Mouse (Mus musculus): ENCODE measurements at regions not wholly inside any gene's neighbourhood (a gene's known extent, or its start where the extent isn't known, plus 50 kb on each side); places are given as distances from the start of the nearest gene placed in this dataset.

DNA sequence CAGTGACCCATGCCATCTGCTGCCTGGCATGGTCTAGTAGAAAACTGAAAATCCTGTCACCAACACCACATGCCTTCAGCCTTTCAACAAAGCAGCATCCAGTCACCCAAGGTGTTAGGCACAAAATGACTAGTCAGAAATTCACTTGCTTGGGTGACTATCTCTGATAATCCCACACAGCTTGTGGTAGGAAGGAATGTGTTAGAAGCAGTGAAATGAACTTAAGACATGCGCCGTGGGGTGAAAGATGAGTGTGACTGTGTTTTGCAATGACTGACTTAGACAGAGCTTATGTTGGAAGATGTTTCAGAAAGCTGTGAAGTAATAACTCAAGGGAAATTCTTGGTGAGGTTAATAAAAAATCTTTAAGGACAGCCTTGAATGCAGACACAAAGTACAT is 51.6 kb upstream of the BC052040 start:
- Histone ChIP-seq H3K9me3 (replicated peaks) (no peaks in the 10 kb centered on the region; the same call in 1 of the 2 replicates), H3K27me3 (replicated peaks) (no peaks in the 10 kb centered on the region), H3K36me3 (no peaks in the 10 kb centered on the region), H3K27ac (ENCODE audit: poor library complexity, severe bottlenecking) (no peak overlapping the region), H3K4me1 (replicated peaks) (no peaks in the 10 kb centered on the region), H3K9ac (no peak overlapping the region), H3K4me2 (no peak overlapping the region), H3K4me3 (no peak overlapping the region)
- WGBS: 73% methylated on average over 2 of the region's 2 CpGs
- no peak for ATAC-seq (ENCODE audit: insufficient number of reproducible peaks, low FRiP score)
